Mouse (Mus musculus) heart, adult 2 months (tissue): Measurements from ENCODE around the gene Ccdc187.

ENCODE experiments used
- CTCF ChIP-seq: fragments of 200-600 bp; IDR thresholded peaks from 2 replicates; pipeline ENCODE4 v1.8.1; 2022; ENCODE audit warnings: antibody characterized with exemption, mild to moderate bottlenecking, moderate library complexity
- EP300 ChIP-seq: fragments of 200-500 bp; IDR thresholded peaks from 2 replicates; pipeline ENCODE4 v1.6.1; 2011; ENCODE audit warnings: low read depth, low read length, control low read depth; ENCODE audit not compliant: insufficient read depth
- POLR2A ChIP-seq: fragments of 200-500 bp; IDR thresholded peaks from 2 replicates; pipeline ENCODE4 v1.6.1; 2011; ENCODE audit warnings: mild to moderate bottlenecking, low read depth, low read length, control low read depth; ENCODE audit not compliant: insufficient read depth

- TF ChIP-seq CTCF (no peak), POLR2A (no peak), EP300 (0 out of 2 replicates have a peak, but pooled peaks have one; percentile 13)
Measured at GRCm38 (mm10) chr2:26314281-26315071, 20.1 kb upstream of the Ccdc187 start.
